Mouse (Mus musculus) hindbrain, embryonic 10.5 days (tissue): ENCODE data around the gene Gpr162. TPM values are rescaled to one million over a fixed set of nuclear protein-coding genes. Genes with fewer than 3 reads are reported as not detected.
"Not testable (repeated sequence)": the region's sequence is repeated elsewhere in the genome, so short reads cannot be mapped to it uniquely, and the experiment has no call there.

Experiments used
- DNase-seq: peaks from one replicate; pipeline ENCODE4 v3.0.0-alpha.2; 2017; ENCODE audit warnings: low spot score
- H3K27ac ChIP-seq: fragments of 300-500 bp; sonication (generic); 2 replicates; pipeline ENCODE4 v1.5.1; 2016; ENCODE audit warnings: mild to moderate bottlenecking, moderate library complexity
- H3K27me3 ChIP-seq: fragments of 300-500 bp; sonication (generic); 2 replicates; pipeline ENCODE4 v1.6.1; 2016; ENCODE audit warnings: mild to moderate bottlenecking; ENCODE audit not compliant: poor library complexity, insufficient read depth, severe bottlenecking
- H3K36me3 ChIP-seq: fragments of 300-500 bp; sonication (generic); 2 replicates; pipeline ENCODE4 v1.6.1; 2016; ENCODE audit warnings: mild to moderate bottlenecking, moderate library complexity
- H3K4me1 ChIP-seq: fragments of 300-500 bp; sonication (generic); replicated peaks from 2 replicates; pipeline ENCODE4 v1.6.1; 2016; ENCODE audit warnings: mild to moderate bottlenecking
- H3K4me3 ChIP-seq: fragments of 300-500 bp; sonication (generic); 2 replicates; pipeline ENCODE4 v1.5.1; 2016; ENCODE audit warnings: mild to moderate bottlenecking, moderate library complexity
- H3K9me3 ChIP-seq: fragments of 300-500 bp; sonication (generic); 2 replicates; pipeline ENCODE4 v1.6.1; 2016; ENCODE audit warnings: mild to moderate bottlenecking, moderate library complexity
- WGBS: fragments of 180-500 bp; shearing (Covaris S2); methylation state at CpG from one replicate; pipeline ENCODE4 v1.1.7; 2016; 5-methylcytosine and 5-hydroxymethylcytosine counted together
- polyA plus RNA-seq: library from polyadenylated mRNA; unstranded; fragments of >200 nt; fragmentation: Nextera tagmentation; extraction: Ambion mirVana; gene quantifications from 2 replicates; pipeline ENCODE4 v1.2.1, GENCODE M21; 2016

The Gpr162 gene
- polyA plus RNA-seq, 1 experiment from 2014 or later, result 5.0 TPM

GRCm38 (mm10) chr6:124811701-124812560, 51.9 kb downstream of the Gpr162 start:
- Histone ChIP-seq H3K4me1 (peaks cover 69% of the 10 kb centered on the region), H3K36me3 (peaks cover 49% of the 10 kb centered on the region), H3K9me3 (no peaks in the 10 kb centered on the region), H3K4me3 (peak overlapping the region; percentile 92), H3K27ac (peak overlapping the region; percentile 98), H3K27me3 (no peaks in the 10 kb centered on the region)
- WGBS, result 82% methylated on average over 24 of the region's 24 CpGs
- DNase-seq, result no peak

GRCm38 (mm10) chr6:124811403-124811665, 52.4 kb downstream of the Gpr162 start:
- H3K4me3 ChIP-seq, result no peak overlapping the region
- H3K36me3 ChIP-seq, result peaks cover 43% of the 10 kb centered on the region

GRCm38 (mm10) chr6:124810566-124811402, 53.0 kb downstream of the Gpr162 start:
- Histone ChIP-seq H3K4me1 (peaks cover 79% of the 10 kb centered on the region), H3K36me3 (peaks cover 38% of the 10 kb centered on the region)
- not testable (repeated sequence) for H3K27me3 ChIP-seq, H3K4me3 ChIP-seq, DNase-seq, H3K9me3 ChIP-seq, H3K27ac ChIP-seq
- WGBS, result 90% methylated on average over 11 of the region's 11 CpGs

More at GRCm38 (mm10) chr6:124811403-124811665, 52.4 kb downstream of the Gpr162 start:
- H3K27me3 ChIP-seq, result no peaks in the 10 kb centered on the region
- H3K27ac ChIP-seq, result no peak overlapping the region
- WGBS, result 92% methylated on average over 4 of the region's 4 CpGs
- DNase-seq, result no peak
- H3K9me3 ChIP-seq, result no peaks in the 10 kb centered on the region
- peaks cover 74% of the 10 kb centered on the region for H3K4me1 ChIP-seq

- WGBS, result 41% methylated on average over 14 of the region's 14 CpGs
- peak overlapping the region; percentile 69 for H3K4me3 ChIP-seq
- H3K9me3 ChIP-seq, result no peaks in the 10 kb centered on the region
- H3K27ac ChIP-seq, result peak overlapping the region; percentile 90
- H3K36me3 ChIP-seq, result peaks cover 29% of the 10 kb centered on the region
- no peak for DNase-seq
- H3K4me1 ChIP-seq, result peaks cover 80% of the 10 kb centered on the region
- no peaks in the 10 kb centered on the region for H3K27me3 ChIP-seq
These were observed 53.8 kb downstream of the Gpr162 start for GRCm38 (mm10) chr6:124809775-124810538.

- no peaks in the 10 kb centered on the region for H3K9me3 ChIP-seq
- peaks cover 29% of the 10 kb centered on the region for H3K36me3 ChIP-seq
- H3K27me3 ChIP-seq, result no peaks in the 10 kb centered on the region
- under 1% methylated on average over 35 of the region's 35 CpGs for WGBS
- peak overlapping the region; percentile 90 for H3K27ac ChIP-seq
- peaks cover 73% of the 10 kb centered on the region for H3K4me1 ChIP-seq
- peak overlapping the region; percentile 69 for H3K4me3 ChIP-seq
- DNase-seq, result peak; percentile 87
These were observed 54.6 kb downstream of the Gpr162 start for GRCm38 (mm10) chr6:124809052-124809774.

Other genes with a start within 250 kb of the Gpr162 start
- not detected in 2 replicates for gene C1s2, start 227.9 kb downstream of the Gpr162 start, polyA plus RNA-seq
- 39.6 and 43.6 TPM in 2 replicates for gene Lpcat3, start 201.0 kb downstream of the Gpr162 start, polyA plus RNA-seq
- gene Emg1, start 151.8 kb downstream of the Gpr162 start, polyA plus RNA-seq, result 215 and 232 TPM in 2 replicates
- 410 and 445 TPM in 2 replicates for gene Phb2, start 151.6 kb downstream of the Gpr162 start, polyA plus RNA-seq
- gene Ptpn6, start 125.3 kb downstream of the Gpr162 start, polyA plus RNA-seq, result 7.9 and 8.2 TPM in 2 replicates
- 446 and 555 TPM in 2 replicates for gene Grcc10, start 122.6 kb downstream of the Gpr162 start, polyA plus RNA-seq
- not detected in 2 replicates for gene Gm45234, start 108.0 kb downstream of the Gpr162 start, polyA plus RNA-seq
- 11.2 and 13.0 TPM in 2 replicates for gene Atn1, start 107.5 kb downstream of the Gpr162 start, polyA plus RNA-seq
- 3.4 and 5.4 TPM in 2 replicates for gene Eno2, start 94.3 kb downstream of the Gpr162 start, polyA plus RNA-seq
- gene Lrrc23, start 84.3 kb downstream of the Gpr162 start, polyA plus RNA-seq, result 2.5 and 4.8 TPM in 2 replicates
- 8.3 and 8.7 TPM in 2 replicates for gene Spsb2, start 55.3 kb downstream of the Gpr162 start, polyA plus RNA-seq
- 794 and 931 TPM in 2 replicates for gene Tpi1, start 49.7 kb downstream of the Gpr162 start, polyA plus RNA-seq
- 206 and 211 TPM in 2 replicates for gene Usp5, start 34.5 kb downstream of the Gpr162 start, polyA plus RNA-seq
- gene Cdca3, start 34.4 kb downstream of the Gpr162 start, polyA plus RNA-seq, result 232 and 255 TPM in 2 replicates
- gene Gnb3, start 23.7 kb downstream of the Gpr162 start, polyA plus RNA-seq, result 0.44 and 0.76 TPM in 2 replicates
- gene P3h3, start 6.2 kb downstream of the Gpr162 start, polyA plus RNA-seq, result 12.6 and 13.4 TPM in 2 replicates
- not detected in 2 replicates for gene Cd4, start 24.2 kb upstream of the Gpr162 start, polyA plus RNA-seq
- 1.1 and 1.3 TPM in 2 replicates for gene Lag3, start 47.7 kb upstream of the Gpr162 start, polyA plus RNA-seq
- 271 and 416 TPM in 2 replicates for gene Ptms, start 56.1 kb upstream of the Gpr162 start, polyA plus RNA-seq
- gene Mlf2, start 67.4 kb upstream of the Gpr162 start, polyA plus RNA-seq, result 417 and 499 TPM in 2 replicates
- 130 and 138 TPM in 2 replicates for gene Cops7a, start 101.6 kb upstream of the Gpr162 start, polyA plus RNA-seq
- gene Pianp, start 132.7 kb upstream of the Gpr162 start, polyA plus RNA-seq, result 0.85 and 2.4 TPM in 2 replicates
- 8.7 and 12.8 TPM in 2 replicates for gene Zfp384, start 145.2 kb upstream of the Gpr162 start, polyA plus RNA-seq
- gene Ing4, start 175.8 kb upstream of the Gpr162 start, polyA plus RNA-seq, result 125 and 153 TPM in 2 replicates
- 13.1 and 15.5 TPM in 2 replicates for gene Acrbp, start 185.7 kb upstream of the Gpr162 start, polyA plus RNA-seq
- gene Lpar5, start 203.9 kb upstream of the Gpr162 start, polyA plus RNA-seq, result 0.10 TPM in 1 of 2 replicates, not detected in the other
- gene Chd4, start 232.0 kb upstream of the Gpr162 start, polyA plus RNA-seq, result 95.7 and 97.6 TPM in 2 replicates